Comparison of ENCODE assay signal across 8 mouse cellular contexts in the genomic region with DNA sequence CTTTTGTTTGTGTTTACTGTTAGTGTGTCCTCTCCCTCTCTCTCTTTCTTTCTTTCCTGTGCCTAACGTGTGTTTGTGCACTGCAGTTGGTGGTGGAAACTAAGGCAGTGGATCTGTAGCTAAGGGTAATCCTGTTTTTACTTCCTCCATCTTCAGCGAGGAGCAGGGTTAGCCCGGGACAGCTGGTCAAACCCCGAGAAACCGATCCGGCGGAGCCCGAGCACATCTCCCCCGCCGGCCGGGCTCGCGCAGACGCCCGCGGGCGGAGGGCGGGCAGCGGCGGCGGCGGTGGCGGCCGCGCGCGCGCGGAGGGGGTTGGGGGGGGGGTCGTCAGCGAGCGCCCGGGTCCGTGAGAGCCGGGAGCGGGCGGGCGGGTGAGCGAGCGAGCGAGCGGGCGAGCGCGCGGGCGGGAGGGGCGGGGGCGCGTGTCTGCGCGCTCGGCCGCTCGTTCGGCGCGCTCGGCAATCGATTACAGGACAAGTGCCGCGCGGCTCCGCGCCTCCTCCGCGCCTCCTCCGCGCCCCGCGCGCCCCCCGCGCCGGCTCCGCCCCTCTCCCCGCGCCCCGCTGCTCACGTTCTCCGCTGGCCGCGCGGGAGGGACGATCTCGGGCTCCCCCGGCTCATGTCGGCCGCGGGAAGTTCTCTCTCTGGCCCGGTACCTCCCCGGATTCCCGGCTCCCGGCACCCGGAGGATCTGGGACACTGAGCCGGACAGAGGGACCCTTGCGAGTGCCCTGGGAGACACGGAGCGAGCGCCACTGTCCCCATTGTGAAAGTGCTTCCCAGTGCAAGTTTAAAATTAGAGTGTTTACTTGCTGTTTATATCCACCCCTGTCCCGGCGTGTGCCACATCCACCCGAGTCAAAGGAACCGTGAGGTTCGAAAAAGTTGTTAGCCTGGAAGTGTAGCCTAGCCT. TPM values are rescaled to one million over a fixed set of nuclear protein-coding genes. Genes with fewer than 3 reads are reported as not detected.
DNase-seq lines count a peak whose midpoint lies in the region; ATAC-seq lines count a peak whose summit lies in the region.

A gene (minus strand): TSS at position 170 of the 916 bp plus-strand sequence.

- ATAC-seq in inflammation-experienced regulatory T-cells, adult 6 months, result peak; percentile 39
- ATAC-seq in megakaryocyte, adult 5-6 weeks (ENCODE audit: poor library complexity, severe bottlenecking), result peak; percentile 67

- peak; percentile 62 for DNase-seq in adipocyte (ENCODE audit: low spot score)
- DNase-seq in embryo, embryonic 10.5 days (ENCODE audit: low spot score), result peak; percentile 85
- peak; percentile 80 for DNase-seq in gastrocnemius, postnatal 14 days
- DNase-seq in left cerebral cortex, adult 8-10 months (ENCODE audit: low spot score in 2 of 2), result peak; percentile 52 to 62
- DNase-seq in right cerebral cortex, adult 18-20 months, result peak; percentile 68
- peak; percentile 68 to 79 for DNase-seq in urinary bladder, adult 18-20 months (ENCODE audit: low spot score in 2 of 2)

- intact Hi-C loops in gastrocnemius, postnatal 14 days (cut with DNase I; ENCODE audit: low total_unique reads), result loop anchor here (5.0 kb wide), 1 partner anchor 445 kb away; no protein-coding TSS in a partner anchor

RNA-seq across cellular contexts. Expression of the gene that starts here (rescaled TPM):
- total RNA-seq in gastrocnemius, postnatal 14 days (2021), result 1 to 10 TPM; 7.2 to 7.4 TPM
- polyA plus RNA-seq in inflammation-experienced regulatory T-cells, adult 6 months (2017; shearing (Covaris generic)), result 100 to 1,000 TPM; 466 to 742 (median 572) TPM
- total RNA-seq in left cerebral cortex, adult 8-10 months (2022), result 10 to 100 TPM in 1 of 4 experiments, 1 to 10 TPM in 3; 4.4 to 10.7 (median 7.2) TPM
- total RNA-seq in megakaryocyte, adult 5-6 weeks (2015), result 6.7 and 10.8 TPM in 2 replicates
- 6.8 and 8.8 TPM in 2 replicates for total RNA-seq in megakaryocyte, adult 5-6 weeks (2017)

Comparison
In these comparisons a context has a peak if more than half of its experiments do, and no peak if none do; other contexts are left out.
1. Peak in every context shown above with its lines: DNase-seq and ATAC-seq.